Mouse (Mus musculus): Measurements from ENCODE around the gene Glt1d1. TPM values are rescaled to one million over a fixed set of nuclear protein-coding genes. Genes with fewer than 3 reads are reported as not detected.

Gene Glt1d1
- total RNA-seq, 2 experiments from 2014 or later = 0.33 to 0.35 TPM

Other genes starting within 250 kb of the Glt1d1 start
- gene Slc15a4, start 635 bp downstream of the Glt1d1 start, total RNA-seq (2021) = 10 to 100 TPM; 28.8 to 30.9 TPM

Data from adrenal gland, adult 18-20 months (tissue).